Mouse (Mus musculus) CH12.LX (cell line): ENCODE results near the gene Naip1.

Experiments used
- CHD1 ChIP-seq: IDR thresholded peaks from 2 replicates; pipeline ENCODE4 v1.6.1; 2012; ENCODE audit warnings: low read depth, low read length, improper control_type of control experiment, inconsistent platforms
- CHD2 ChIP-seq: IDR thresholded peaks from 2 replicates; pipeline ENCODE4 v1.6.1; 2011; ENCODE audit warnings: low read length, improper control_type of control experiment
- CTCF ChIP-seq, 2 experiments: IDR thresholded peaks in 1 of 2; conservative IDR thresholded peaks in 1 of 2; 2 replicates each; pipeline ENCODE4 v1.5.1; 2011 to 2012; ENCODE audit warnings: low read depth in 2 of 2, low read length in 2 of 2, improper control_type of control experiment in 1 of 2, inconsistent platforms in 1 of 2, mild to moderate bottlenecking in 1 of 2, moderate library complexity in 1 of 2
- ELF1 ChIP-seq: IDR thresholded peaks from 2 replicates; pipeline ENCODE4 v1.6.1; 2014; ENCODE audit warnings: low read depth, mild to moderate bottlenecking, inconsistent platforms, low read length, improper control_type of control experiment
- EP300 ChIP-seq: IDR thresholded peaks from 2 replicates; pipeline ENCODE4 v1.6.1; 2011; ENCODE audit warnings: low read length, improper control_type of control experiment
- HCFC1 ChIP-seq: IDR thresholded peaks from 2 replicates; pipeline ENCODE4 v1.6.1; 2012; ENCODE audit warnings: low read depth, mild to moderate bottlenecking, inconsistent platforms, low read length, improper control_type of control experiment
- IRF4 ChIP-seq: IDR thresholded peaks from 2 replicates; pipeline ENCODE4 v1.6.1; 2014; ENCODE audit warnings: low read depth, mild to moderate bottlenecking, inconsistent platforms, low read length, improper control_type of control experiment
- MAFK ChIP-seq: IDR thresholded peaks from 2 replicates; pipeline ENCODE4 v1.6.1; 2011; ENCODE audit warnings: low read length, improper control_type of control experiment; ENCODE audit not compliant: insufficient replicate concordance
- MYC ChIP-seq: IDR thresholded peaks from 2 replicates; pipeline ENCODE4 v1.6.1; 2011; ENCODE audit warnings: low read depth, mild to moderate bottlenecking, improper control_type of control experiment, low read length
- POLR2A ChIP-seq: IDR thresholded peaks from 2 replicates; pipeline ENCODE4 v1.6.1; 2011; ENCODE audit warnings: low read depth, mild to moderate bottlenecking, improper control_type of control experiment, low read length
- SMC3 ChIP-seq: IDR thresholded peaks from 2 replicates; pipeline ENCODE4 v1.6.1; 2011; ENCODE audit warnings: low read depth, low read length, improper control_type of control experiment
- UBTF ChIP-seq: IDR thresholded peaks from 2 replicates; pipeline ENCODE4 v1.6.1; 2012; ENCODE audit warnings: low read depth, mild to moderate bottlenecking, inconsistent platforms, low read length, improper control_type of control experiment, moderate library complexity
- ZC3H11A ChIP-seq: IDR thresholded peaks from 2 replicates; pipeline ENCODE4 v1.6.1; 2012; ENCODE audit warnings: low read depth, mild to moderate bottlenecking, inconsistent platforms, low read length, improper control_type of control experiment
- ZMIZ1 ChIP-seq: IDR thresholded peaks from 2 replicates; pipeline ENCODE4 v1.6.1; 2012; ENCODE audit warnings: low read depth, mild to moderate bottlenecking, inconsistent platforms, low read length, improper control_type of control experiment

DNA sequence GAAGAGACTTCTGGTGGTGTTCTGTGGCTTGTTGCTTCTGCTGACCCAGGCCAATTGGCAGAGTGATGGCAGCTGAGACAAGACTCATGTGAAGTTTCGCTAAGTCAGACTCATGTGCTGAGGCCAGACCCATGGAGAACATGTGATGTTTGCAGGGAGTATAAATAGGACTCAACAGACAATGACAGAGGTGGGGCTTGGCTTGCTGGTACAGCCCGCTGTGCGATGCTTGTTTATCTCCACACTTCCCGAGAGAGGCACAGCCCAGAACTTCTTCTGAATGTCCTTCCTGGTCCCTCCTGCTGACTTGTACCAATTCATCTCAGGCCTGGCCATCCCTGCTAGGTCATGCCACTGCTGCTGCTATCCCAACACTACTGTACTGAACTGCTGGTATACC lies 42.7 kb upstream of the Naip1 start:
- TF ChIP-seq CTCF (conservative IDR thresholded peaks at IDR 0.05 in 1 of 2, IDR thresholded peaks at IDR 0.05 in 1 of 2; ENCODE audit: low read depth in 2 of 2, low read length in 2 of 2): no peak
- no peak for TF ChIP-seq ZC3H11A
- no peak for TF ChIP-seq UBTF
- no peak for TF ChIP-seq POLR2A
- TF ChIP-seq EP300: no peak
- no peak for TF ChIP-seq SMC3
- TF ChIP-seq CHD2: no peak
- no peak for TF ChIP-seq MAFK
- no peak for TF ChIP-seq IRF4
- TF ChIP-seq ELF1: no peak
- no peak for TF ChIP-seq HCFC1
- TF ChIP-seq CHD1: no peak
- TF ChIP-seq ZMIZ1: no peak
- no peak for TF ChIP-seq MYC
